Mouse (Mus musculus): Measurements from ENCODE around the gene Brap. TPM values are rescaled to one million over a fixed set of nuclear protein-coding genes. Genes with fewer than 3 reads are reported as not detected.

Gene Brap
- polyA plus RNA-seq, 1 experiment from 2014 or later = 51.5 TPM

DNA sequence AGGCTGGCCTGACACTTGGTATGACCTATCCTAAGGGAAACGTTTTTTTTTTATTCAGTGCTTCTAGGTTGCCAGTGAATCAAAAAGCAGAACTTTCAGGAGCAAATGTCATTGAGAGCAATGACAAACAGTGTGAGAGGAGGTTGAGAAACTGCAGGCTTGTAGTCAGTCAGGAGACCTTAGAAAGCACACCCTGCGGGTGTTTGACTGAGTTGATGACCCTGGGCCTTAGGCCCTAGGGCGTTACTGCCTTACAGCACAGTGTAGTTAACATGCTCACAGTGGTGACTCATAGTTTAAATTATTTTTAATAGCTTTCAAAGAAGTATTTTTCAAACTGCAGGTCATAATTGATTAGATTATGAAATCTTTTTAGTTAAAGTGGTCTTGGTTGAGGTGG, 61.5 kb downstream of the Brap start:
- 86% methylated on average over 3 of the region's 3 CpGs for WGBS
- H3K9ac ChIP-seq (replicated peaks; ENCODE audit: low read depth, low read length) = no peak overlapping the region
- H3K4me2 ChIP-seq (ENCODE audit: low read length) = no peak overlapping the region
- no peak overlapping the region for H3K4me3 ChIP-seq (replicated peaks; ENCODE audit: low read length)
- H3K27ac ChIP-seq (ENCODE audit: low read length) = no peak overlapping the region
- H3K36me3 ChIP-seq (ENCODE audit: control insufficient read depth, insufficient read depth) = no peaks in the 10 kb centered on the region
- H3K4me1 ChIP-seq (replicated peaks; ENCODE audit: control insufficient read depth, insufficient read depth, low read length) = peaks cover 6% of the 10 kb centered on the region; the same call in 1 of the 2 replicates
- H3K9me3 ChIP-seq (ENCODE audit: control insufficient read depth, low read length) = no peaks in the 10 kb centered on the region
- ATAC-seq = no peak
- H3K27me3 ChIP-seq (replicated peaks; ENCODE audit: control insufficient read depth, insufficient read depth, low read length) = no peaks in the 10 kb centered on the region

DNA sequence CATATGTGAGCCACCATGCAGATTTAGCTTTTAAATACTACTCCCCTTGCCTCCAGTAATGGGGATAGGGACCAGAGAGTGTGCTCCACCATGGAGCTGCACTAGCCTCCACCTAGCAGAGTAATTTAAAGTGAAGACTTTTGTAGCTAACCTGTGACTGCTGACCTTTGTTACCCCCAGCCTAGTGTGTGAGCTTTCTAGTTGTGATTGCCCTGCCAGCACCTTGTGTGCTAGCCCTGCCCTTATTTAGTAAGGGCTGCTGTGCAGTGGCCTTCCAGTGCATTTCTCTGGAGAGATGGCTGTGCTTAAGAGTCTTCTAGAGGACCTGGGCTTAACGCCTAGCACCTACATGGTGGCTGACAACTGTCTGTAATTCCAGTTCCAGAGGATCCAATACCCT, 64.3 kb downstream of the Brap start:
- Histone ChIP-seq H3K27me3 (replicated peaks; ENCODE audit: control insufficient read depth, insufficient read depth, low read length) (no peaks in the 10 kb centered on the region), H3K4me1 (replicated peaks; ENCODE audit: control insufficient read depth, insufficient read depth, low read length) (no peaks in the 10 kb centered on the region), H3K4me3 (replicated peaks; ENCODE audit: low read length) (no peak overlapping the region), H3K36me3 (ENCODE audit: control insufficient read depth, insufficient read depth) (no peaks in the 10 kb centered on the region), H3K4me2 (ENCODE audit: low read length) (no peak overlapping the region), H3K9me3 (ENCODE audit: control insufficient read depth, low read length) (no peaks in the 10 kb centered on the region), H3K9ac (replicated peaks; ENCODE audit: low read depth, low read length) (no peak overlapping the region), H3K27ac (ENCODE audit: low read length) (no peak overlapping the region)
- WGBS = 90% methylated on average over 1 of the region's 1 CpGs
- no peak for ATAC-seq

- Histone ChIP-seq H3K36me3 (ENCODE audit: control insufficient read depth, insufficient read depth) (no peaks in the 10 kb centered on the region), H3K4me1 (replicated peaks; ENCODE audit: control insufficient read depth, insufficient read depth, low read length) (no peaks in the 10 kb centered on the region), H3K27me3 (replicated peaks; ENCODE audit: control insufficient read depth, insufficient read depth, low read length) (no peaks in the 10 kb centered on the region), H3K4me2 (ENCODE audit: low read length) (no peak overlapping the region), H3K4me3 (replicated peaks; ENCODE audit: low read length) (no peak overlapping the region), H3K27ac (ENCODE audit: low read length) (no peak overlapping the region), H3K9ac (replicated peaks; ENCODE audit: low read depth, low read length) (no peak overlapping the region), H3K9me3 (ENCODE audit: control insufficient read depth, low read length) (no peaks in the 10 kb centered on the region)
- ATAC-seq = no peak
- 99% methylated on average over 2 of the region's 2 CpGs for WGBS
Observed at GRCm38 (mm10) chr5:121730057-121730456, 69.7 kb downstream of the Brap start.

DNA sequence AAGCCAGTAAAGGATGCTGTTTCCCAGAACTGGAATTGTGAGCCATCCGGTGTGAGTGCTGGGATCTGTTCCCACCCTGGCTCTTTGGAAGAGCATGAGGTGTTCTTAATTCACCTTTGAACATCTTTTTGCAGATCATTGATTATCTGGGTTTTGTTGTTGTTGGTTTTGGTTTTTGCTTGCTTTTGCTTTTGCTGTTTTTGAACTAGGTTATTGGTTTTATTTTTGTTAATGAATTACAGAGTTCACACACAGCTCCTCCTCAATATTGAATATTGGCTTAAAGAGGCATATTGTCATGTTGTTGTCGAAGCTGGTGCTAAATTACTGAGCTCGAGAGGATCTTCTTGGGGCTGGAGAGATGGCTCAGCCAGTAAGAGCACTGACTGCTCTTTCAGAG, 76.3 kb downstream of the Brap start:
- Histone ChIP-seq H3K4me3 (replicated peaks; ENCODE audit: low read length) (no peak overlapping the region), H3K4me1 (replicated peaks; ENCODE audit: control insufficient read depth, insufficient read depth, low read length) (no peaks in the 10 kb centered on the region), H3K27ac (ENCODE audit: low read length) (no peak overlapping the region), H3K4me2 (ENCODE audit: low read length) (no peak overlapping the region), H3K36me3 (ENCODE audit: control insufficient read depth, insufficient read depth) (no peaks in the 10 kb centered on the region), H3K27me3 (replicated peaks; ENCODE audit: control insufficient read depth, insufficient read depth, low read length) (no peaks in the 10 kb centered on the region), H3K9ac (replicated peaks; ENCODE audit: low read depth, low read length) (no peak overlapping the region), H3K9me3 (ENCODE audit: control insufficient read depth, low read length) (no peaks in the 10 kb centered on the region)
- ATAC-seq = no peak
- WGBS = 93% methylated on average over 3 of the region's 3 CpGs

Other genes with a start within 250 kb of the Brap start
- 1.2 and 1.9 TPM in 2 replicates for gene Tmem116, start 208.7 kb upstream of the Brap start, polyA plus RNA-seq (2015; fragmentation: Nextera tagmentation; extraction: Ambion mirVana)
- 142 and 159 TPM in 2 replicates for gene Erp29, start 208.1 kb upstream of the Brap start, polyA plus RNA-seq (2015; fragmentation: Nextera tagmentation; extraction: Ambion mirVana)
- gene Adam1b, start 157.1 kb upstream of the Brap start, polyA plus RNA-seq (2015; fragmentation: Nextera tagmentation; extraction: Ambion mirVana) = 0.08 TPM in 1 of 2 replicates, not detected in the other
- gene Adam1a, start 115.1 kb upstream of the Brap start, polyA plus RNA-seq (2015; fragmentation: Nextera tagmentation; extraction: Ambion mirVana) = 3.4 and 4.9 TPM in 2 replicates
- gene Gm42878, start 115.1 kb upstream of the Brap start, polyA plus RNA-seq (2015; fragmentation: Nextera tagmentation; extraction: Ambion mirVana) = not detected in 2 replicates
- 66.8 and 67.8 TPM in 2 replicates for gene Mapkapk5, start 114.7 kb upstream of the Brap start, polyA plus RNA-seq (2015; fragmentation: Nextera tagmentation; extraction: Ambion mirVana)
- gene Aldh2, start 66.7 kb upstream of the Brap start, polyA plus RNA-seq (2015; fragmentation: Nextera tagmentation; extraction: Ambion mirVana) = 99.2 and 102 TPM in 2 replicates
- gene Acad12, start 41.6 kb upstream of the Brap start, polyA plus RNA-seq (2015; fragmentation: Nextera tagmentation; extraction: Ambion mirVana) = 1.1 and 1.2 TPM in 2 replicates
- gene Acad10, start within 50 bp of the Brap start, polyA plus RNA-seq (2015; fragmentation: Nextera tagmentation; extraction: Ambion mirVana) = 0.71 and 1.5 TPM in 2 replicates
- gene Atxn2, start 50.8 kb downstream of the Brap start, polyA plus RNA-seq (2015; fragmentation: Nextera tagmentation; extraction: Ambion mirVana) = 55.8 and 58.3 TPM in 2 replicates
- gene Sh2b3, start 177.1 kb downstream of the Brap start, polyA plus RNA-seq (2015; fragmentation: Nextera tagmentation; extraction: Ambion mirVana) = 5.5 and 5.9 TPM in 2 replicates
- 55.7 TPM in 2 replicates for gene Pheta1, start 188.4 kb downstream of the Brap start, polyA plus RNA-seq (2015; fragmentation: Nextera tagmentation; extraction: Ambion mirVana)